Mouse (Mus musculus) layer of hippocampus, adult 9-11 months (tissue): ENCODE measurements around the gene Slc12a8.

Source experiments
- DNase-seq: peaks from one replicate; pipeline ENCODE4 v3.0.0; 2022

Gene Slc12a8

GRCm38 (mm10) chr16:33704289-33704688 lies 187.2 kb downstream of the Slc12a8 start:
- no peak for DNase-seq

DNA sequence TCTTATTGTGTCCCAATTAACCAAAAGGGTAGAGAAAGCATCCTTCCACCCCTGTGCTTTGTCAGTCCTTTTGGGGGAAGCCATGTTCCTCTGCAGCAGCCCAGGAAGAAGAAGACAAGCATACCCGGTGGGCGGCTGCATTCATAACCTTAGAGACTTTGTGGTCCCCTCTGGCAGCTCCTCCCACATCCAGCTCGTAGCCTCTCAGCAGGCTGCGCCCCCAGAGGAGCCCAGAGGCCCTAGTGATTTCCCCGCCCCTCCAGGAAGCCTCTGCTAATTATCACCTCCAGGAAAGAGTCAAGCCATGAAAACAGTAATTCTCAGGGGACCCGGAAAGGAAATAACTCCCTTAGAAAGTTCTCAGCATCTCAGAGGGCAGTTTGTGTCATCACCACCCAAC lies 188.1 kb downstream of the Slc12a8 start:
- DNase-seq = no peak

DNA sequence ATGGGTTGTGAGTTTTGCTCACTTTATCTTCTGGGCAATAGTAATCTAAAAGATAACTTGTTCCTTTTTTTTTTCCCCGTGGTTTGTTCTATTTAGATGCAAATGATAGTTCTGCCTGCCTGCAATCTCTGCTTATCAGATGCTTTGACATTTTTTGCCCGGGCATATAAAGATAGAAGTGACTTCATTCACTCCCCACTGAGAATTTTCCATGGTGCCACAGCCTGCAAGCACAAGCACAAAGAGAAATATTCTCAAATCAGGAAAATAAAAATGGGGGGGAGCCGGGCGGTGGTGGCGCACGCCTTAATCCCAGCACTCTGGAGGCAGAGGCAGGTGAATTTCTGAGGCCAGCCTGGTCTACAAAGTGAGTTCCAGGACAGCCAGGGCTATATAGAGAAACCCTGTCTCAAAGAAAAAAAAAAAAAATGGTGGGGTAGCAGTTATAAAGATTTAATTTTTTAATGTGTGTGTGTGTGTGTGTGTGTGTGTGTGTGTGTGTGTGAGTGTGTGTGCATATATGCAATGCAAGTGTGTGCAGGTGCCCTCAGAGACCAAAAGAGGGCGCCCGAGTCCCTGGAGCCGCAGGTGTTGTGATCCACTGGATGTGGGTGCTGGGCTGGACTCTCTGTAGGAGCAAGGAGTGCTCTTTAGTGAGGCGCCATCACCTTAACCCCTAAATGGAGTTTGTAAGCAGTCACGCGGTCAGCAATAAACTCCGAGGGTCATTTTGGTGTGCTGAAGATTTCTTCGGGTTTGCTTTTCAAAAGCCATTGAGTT lies 189.2 kb downstream of the Slc12a8 start:
- no peak for DNase-seq

- no peak for DNase-seq
These were observed 190.9 kb downstream of the Slc12a8 start for GRCm38 (mm10) chr16:33708031-33708430.

- DNase-seq = no peak
These were observed 191.7 kb downstream of the Slc12a8 start for GRCm38 (mm10) chr16:33708585-33709397.
